Mouse (Mus musculus) MEL (cell line): ENCODE data around the gene Acsbg1. TPM values are rescaled to one million over a fixed set of nuclear protein-coding genes. Genes with fewer than 3 reads are reported as not detected.
"Not testable (repeated sequence)": the region's sequence is repeated elsewhere in the genome, so short reads cannot be mapped to it uniquely, and the experiment has no call there.

Experiments
- DNase-seq: peaks from one replicate; pipeline ENCODE4 v3.0.0; 2011; ENCODE audit warnings: low read depth, low spot score
- H3K27ac ChIP-seq: 2 replicates; pipeline ENCODE4 v1.5.1; 2012; ENCODE audit warnings: low read depth, mild to moderate bottlenecking, control low read depth, low read length, moderate library complexity; ENCODE audit not compliant: control insufficient read depth
- H3K27me3 ChIP-seq, 2 experiments: fragments of 150-350 bp in 1 of 2; sonication (generic) in 1 of 2; 2 replicates each; pipeline ENCODE4 v1.6.1; 2012; ENCODE audit warnings: low read length in 2 of 2, mild to moderate bottlenecking in 2 of 2, improper control_type of control experiment in 1 of 2, moderate library complexity in 1 of 2; ENCODE audit not compliant: insufficient read depth in 2 of 2, control insufficient read depth in 1 of 2
- H3K36me3 ChIP-seq, 2 experiments: 2 replicates each; pipeline ENCODE4 v1.6.1; 2012 to 2014; ENCODE audit warnings: low read length in 2 of 2, improper control_type of control experiment in 1 of 2, inconsistent platforms in 1 of 2, mild to moderate bottlenecking in 1 of 2; ENCODE audit not compliant: insufficient read depth in 2 of 2, control insufficient read depth in 1 of 2
- H3K4me1 ChIP-seq, 2 experiments: fragments of 150-350 bp in 1 of 2; sonication (generic) in 1 of 2; 2 replicates each; pipeline ENCODE4 v1.6.1; 2012; ENCODE audit warnings: low read length in 2 of 2, improper control_type of control experiment in 1 of 2, mild to moderate bottlenecking in 1 of 2; ENCODE audit not compliant: insufficient read depth in 2 of 2, control insufficient read depth in 1 of 2
- H3K4me3 ChIP-seq, 2 experiments: fragments of 150-350 bp in 1 of 2; sonication (generic) in 1 of 2; 2 replicates each; pipeline ENCODE4 v1.5.1; 2012; ENCODE audit warnings: low read depth in 2 of 2, low read length in 2 of 2, mild to moderate bottlenecking in 2 of 2, moderate library complexity in 2 of 2, control low read depth in 1 of 2, improper control_type of control experiment in 1 of 2; ENCODE audit not compliant: control insufficient read depth in 1 of 2, insufficient read depth in 1 of 2
- H3K79me2 ChIP-seq: 2 replicates; pipeline ENCODE4 v1.6.1; 2012; ENCODE audit warnings: mild to moderate bottlenecking, low read length, moderate library complexity; ENCODE audit not compliant: control insufficient read depth, poor library complexity, insufficient read depth
- H3K9ac ChIP-seq: 2 replicates; pipeline ENCODE4 v1.6.1; 2012; ENCODE audit warnings: low read depth, mild to moderate bottlenecking, control low read depth, low read length, moderate library complexity; ENCODE audit not compliant: control insufficient read depth, poor library complexity, severe bottlenecking
- H3K9me3 ChIP-seq: fragments of 150-350 bp; sonication (generic); replicated peaks from 2 replicates; pipeline ENCODE4 v1.6.1; 2012; ENCODE audit warnings: mild to moderate bottlenecking, low read length, improper control_type of control experiment, moderate library complexity; ENCODE audit not compliant: insufficient read depth
- CHD2 ChIP-seq: IDR thresholded peaks from 2 replicates; pipeline ENCODE4 v1.6.1; 2011; ENCODE audit warnings: low read length, improper control_type of control experiment
- GABPA ChIP-seq: IDR thresholded peaks from 2 replicates; pipeline ENCODE4 v1.6.1; 2012; ENCODE audit warnings: low read depth, mild to moderate bottlenecking, inconsistent platforms, low read length, improper control_type of control experiment, moderate library complexity
- JUND ChIP-seq: IDR thresholded peaks from 2 replicates; pipeline ENCODE4 v1.6.1; 2011; ENCODE audit warnings: low read depth, mild to moderate bottlenecking, improper control_type of control experiment, low read length
- KAT2A ChIP-seq: conservative IDR thresholded peaks from 2 replicates; pipeline ENCODE4 v1.6.1; 2012; ENCODE audit warnings: low read depth, low read length, improper control_type of control experiment, inconsistent platforms
- NELFE ChIP-seq: IDR thresholded peaks from 2 replicates; pipeline ENCODE4 v1.6.1; 2011; ENCODE audit warnings: low read depth, low read length, improper control_type of control experiment
- POLR2AphosphoS2 ChIP-seq: IDR thresholded peaks from 2 replicates; pipeline ENCODE4 v1.6.1; 2011; ENCODE audit warnings: low read length, improper control_type of control experiment
- UBTF ChIP-seq: IDR thresholded peaks from 2 replicates; pipeline ENCODE4 v1.6.1; 2012; ENCODE audit warnings: low read depth, mild to moderate bottlenecking, inconsistent platforms, low read length, improper control_type of control experiment, moderate library complexity, borderline replicate concordance; ENCODE audit not compliant: insufficient read depth
- USF1 ChIP-seq: IDR thresholded peaks from 2 replicates; pipeline ENCODE4 v1.6.1; 2014; ENCODE audit warnings: low read depth, mild to moderate bottlenecking, inconsistent platforms, low read length, improper control_type of control experiment, moderate library complexity
- ZKSCAN1 ChIP-seq: IDR thresholded peaks from 2 replicates; pipeline ENCODE4 v1.6.1; 2012; ENCODE audit warnings: low read depth, mild to moderate bottlenecking, inconsistent platforms, low read length, improper control_type of control experiment, moderate library complexity
- ZMIZ1 ChIP-seq: IDR thresholded peaks from 2 replicates; pipeline ENCODE4 v1.6.1; 2012; ENCODE audit warnings: low read depth, mild to moderate bottlenecking, inconsistent platforms, low read length, improper control_type of control experiment, moderate library complexity
- polyA plus RNA-seq, 2 experiments: library from polyadenylated mRNA; stranded (reverse) in 1 of 2; unstranded in 1 of 2; fragments of >175 nt in 1 of 2; fragments of >200 nt in 1 of 2; gene quantifications; 2 replicates each; pipeline versions ENCODE4 v1.2.1 to v1.2.4; 2012; ENCODE audit warnings: low replicate concordance in 2 of 2, low read depth in 1 of 2; ENCODE audit not compliant: insufficient read length in 2 of 2, insufficient read depth in 1 of 2, missing spikeins in 1 of 2
- total RNA-seq: library from RNA; depleted of rRNA; stranded (reverse); fragments of 300-350 nt; gene quantifications from 2 replicates; pipeline ENCODE4 v1.2.3, GENCODE M21; 2012

Gene Acsbg1
- total and polyA plus RNA-seq, 3 experiments: 8.3 to 8.8 TPM; not detected in 1

DNA sequence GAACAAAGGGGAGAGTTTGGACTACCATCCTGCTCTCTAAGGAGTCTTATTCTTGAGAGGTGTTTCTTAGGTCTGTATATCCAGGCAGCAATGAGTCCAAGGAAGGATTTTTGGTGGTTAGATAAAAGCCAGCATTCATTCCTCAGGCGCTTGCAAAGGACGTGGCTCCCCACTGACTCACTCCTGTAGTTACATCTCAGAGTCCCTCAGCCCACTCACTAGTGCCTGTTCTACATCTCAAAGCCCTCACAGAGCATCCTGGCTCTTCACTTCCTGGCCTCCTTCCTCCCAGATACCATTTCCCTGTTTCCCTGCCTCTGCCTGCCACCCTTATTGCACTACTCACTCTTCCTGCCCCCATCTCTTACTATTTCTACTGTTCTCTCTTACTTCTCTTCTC is 59.3 kb downstream of the Acsbg1 start:
- Histone ChIP-seq H3K9me3 (no peaks in the 10 kb centered on the region), H3K27ac (no peak overlapping the region), H3K9ac (no peak overlapping the region), H3K36me3 (peaks cover 0 to 37% of the 10 kb centered on the region in 2 experiments; a peak in 2 of 4 replicates), H3K27me3 (no peaks in the 10 kb centered on the region), H3K4me1 (no peaks in the 10 kb centered on the region), H3K4me3 (no peak overlapping the region), H3K79me2 (no peaks in the 10 kb centered on the region)
- TF ChIP-seq ZKSCAN1 (no peak), POLR2AphosphoS2 (0 out of 2 replicates have a peak, but pooled peaks have one; percentile 39)
- no peak for DNase-seq

- TF ChIP-seq KAT2A: no peak
- TF ChIP-seq ZMIZ1: no peak
- H3K4me1 ChIP-seq: no peaks in the 10 kb centered on the region
- 0 out of 2 replicates have a peak, but pooled peaks cover 2% of the 10 kb centered on the region for H3K79me2 ChIP-seq
- H3K9me3 ChIP-seq: no peaks in the 10 kb centered on the region
- H3K36me3 ChIP-seq: peaks cover 0 to 69% of the 10 kb centered on the region in 2 experiments; a peak in 2 of 4 replicates
- no peak overlapping the region for H3K4me3 ChIP-seq
- no peak overlapping the region for H3K9ac ChIP-seq
- DNase-seq: no peak
- no peak overlapping the region for H3K27ac ChIP-seq
- H3K27me3 ChIP-seq: no peaks in the 10 kb centered on the region
Measured at GRCm38 (mm10) chr9:54596752-54597465, 64.8 kb downstream of the Acsbg1 start.

DNA sequence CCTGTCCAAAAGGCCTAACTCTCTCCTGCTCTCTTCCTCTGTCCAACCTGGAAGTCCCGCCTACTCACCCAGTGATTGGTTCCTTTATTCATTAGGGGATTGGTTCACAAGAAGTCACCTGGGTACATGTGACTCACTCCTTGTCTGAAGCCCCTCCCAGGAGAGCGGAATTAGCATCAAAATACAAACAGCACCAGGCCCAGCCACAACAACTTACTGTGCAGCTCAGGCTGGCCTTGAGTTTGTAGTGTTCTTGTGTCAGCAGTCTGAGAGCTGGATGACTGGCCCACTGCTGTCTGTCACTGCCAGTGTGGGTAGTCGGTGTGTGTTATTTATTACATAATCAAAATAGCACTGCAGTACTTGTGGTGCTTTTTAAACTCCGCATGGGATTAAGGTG is 68.0 kb downstream of the Acsbg1 start:
- not testable (repeated sequence) for H3K9me3 ChIP-seq, H3K27me3 ChIP-seq
- peak; percentile 28; the same call in 1 of the 2 replicates for TF ChIP-seq USF1
- TF ChIP-seq, all 39 proteins: peak for 1; not testable (repeated sequence) for 38
- peaks cover 12 to 70% of the 10 kb centered on the region in 2 experiments for H3K36me3 ChIP-seq
- H3K9ac ChIP-seq, H3K27ac ChIP-seq, H3K4me3 ChIP-seq, DNase-seq, H3K4me1 ChIP-seq: not testable (repeated sequence)
- peaks cover 15% of the 10 kb centered on the region for H3K79me2 ChIP-seq

GRCm38 (mm10) chr9:54587863-54588262 is 73.8 kb downstream of the Acsbg1 start:
- TF ChIP-seq GABPA (no peak), UBTF (no peak), ZKSCAN1 (no peak), CHD2 (no peak), NELFE (no peak), JUND (no peak)
- H3K4me1 ChIP-seq: peaks cover 9 to 31% of the 10 kb centered on the region in 2 experiments; a peak in 3 of 4 replicates
- peak overlapping the region; percentile 89 to 94; a peak in 3 of 4 replicates for H3K4me3 ChIP-seq
- peaks cover 30 to 46% of the 10 kb centered on the region in 2 experiments for H3K36me3 ChIP-seq
- no peaks in the 10 kb centered on the region for H3K9me3 ChIP-seq
- DNase-seq: no peak
- H3K79me2 ChIP-seq: peaks cover 38% of the 10 kb centered on the region
- peak overlapping the region; percentile 91 for H3K9ac ChIP-seq
- no peaks in the 10 kb centered on the region for H3K27me3 ChIP-seq
- H3K27ac ChIP-seq: no peak overlapping the region
